Mouse (Mus musculus): Measurements from ENCODE around the gene Mrpl9. TPM values are rescaled to one million over a fixed set of nuclear protein-coding genes. Genes with fewer than 3 reads are reported as not detected.

Gene Mrpl9
- polyA plus RNA-seq, 1 experiment = 81.1 TPM

DNA sequence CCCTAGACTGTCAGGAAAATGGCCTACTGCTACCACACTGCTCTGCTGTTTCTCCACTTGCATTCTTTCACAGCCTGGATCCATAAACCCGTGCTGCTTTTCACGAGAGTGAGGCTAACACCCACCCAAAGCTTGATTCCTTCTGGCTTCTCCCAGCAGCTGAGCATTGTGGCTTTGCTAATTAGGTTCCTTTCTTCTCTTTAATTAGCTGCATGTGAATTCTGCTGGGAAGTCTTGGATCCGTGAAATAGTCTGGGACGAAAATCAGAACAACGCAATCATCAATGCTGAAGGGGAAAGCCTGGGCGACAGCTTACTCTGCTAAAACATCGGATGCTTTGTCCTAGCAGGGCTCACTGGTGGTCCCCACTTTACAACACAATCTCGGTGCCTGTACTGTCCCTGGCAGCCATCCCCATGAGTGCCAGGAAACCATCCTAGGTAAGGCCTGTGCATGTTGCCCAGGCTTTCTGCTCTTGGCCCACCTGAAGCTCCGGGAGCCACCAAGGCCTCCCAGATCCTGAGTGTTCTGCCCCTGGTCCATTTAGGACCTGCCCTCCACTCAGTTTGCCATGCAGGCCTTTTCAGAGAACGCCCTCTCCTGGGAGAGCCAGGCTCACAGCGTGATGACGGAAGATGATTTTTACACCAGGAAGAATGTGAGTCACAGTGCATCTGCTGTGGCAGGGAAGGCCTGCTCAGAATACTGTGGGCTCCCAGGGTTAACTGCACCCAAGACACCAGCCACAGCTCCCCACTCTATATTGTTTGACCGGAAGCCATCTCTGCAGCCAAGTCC is 22.7 kb downstream of the Mrpl9 start:
- DNase-seq (ENCODE audit: low spot score) = no peak

DNA sequence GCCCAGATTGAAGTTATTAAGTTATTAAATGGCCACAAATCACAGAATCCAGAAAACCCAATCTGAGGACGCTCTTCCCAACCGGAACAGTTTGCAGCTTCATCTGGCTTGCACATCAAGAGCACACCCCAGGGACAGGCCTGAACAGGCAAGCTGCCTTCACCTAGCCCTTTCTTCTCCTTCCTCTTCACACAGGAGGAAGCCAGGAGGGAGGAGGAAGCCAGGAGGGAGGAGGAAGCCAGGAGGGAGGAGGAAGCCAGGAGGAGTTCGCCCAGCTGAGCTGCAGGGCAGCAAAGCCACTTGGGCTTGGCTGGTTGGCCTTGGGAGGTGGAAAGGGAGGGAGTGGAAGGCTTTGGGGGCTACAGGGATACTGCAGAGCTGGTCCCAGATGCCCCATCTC is 25.8 kb downstream of the Mrpl9 start:
- no peak for DNase-seq (ENCODE audit: low spot score)

DNA sequence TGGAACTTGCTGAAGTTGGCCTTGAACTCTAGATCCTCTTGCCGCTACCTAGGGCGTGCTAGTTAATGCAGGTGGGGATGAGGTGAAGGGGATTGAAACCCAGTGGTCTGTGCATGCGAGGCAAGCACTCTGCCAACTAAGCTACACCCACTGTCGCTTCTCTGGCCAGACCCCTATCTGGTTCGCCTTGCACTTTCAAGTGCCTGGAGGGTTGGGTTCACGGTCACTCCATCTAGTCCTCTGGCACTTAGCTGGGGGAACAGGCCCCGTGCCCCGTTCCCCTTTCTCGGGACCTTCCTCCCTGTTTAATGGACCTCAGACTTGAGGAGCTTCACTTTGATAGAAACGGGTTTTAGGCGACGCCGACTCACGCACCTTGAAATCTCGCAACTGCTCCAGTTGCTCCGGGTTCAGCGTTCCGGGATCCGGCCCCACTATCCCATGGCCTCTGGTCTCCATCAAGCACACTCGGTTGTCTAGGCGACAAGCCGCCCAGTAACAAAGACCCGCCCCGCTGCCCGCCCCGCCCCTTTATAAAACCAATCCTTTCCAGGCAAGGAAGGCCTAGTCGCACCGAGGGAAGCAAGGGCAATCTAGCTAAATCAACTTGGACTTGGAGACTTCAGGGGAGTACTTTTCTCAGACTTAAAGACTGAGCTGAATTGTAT is 29.5 kb downstream of the Mrpl9 start:
- DNase-seq (ENCODE audit: low spot score) = no peak

DNA sequence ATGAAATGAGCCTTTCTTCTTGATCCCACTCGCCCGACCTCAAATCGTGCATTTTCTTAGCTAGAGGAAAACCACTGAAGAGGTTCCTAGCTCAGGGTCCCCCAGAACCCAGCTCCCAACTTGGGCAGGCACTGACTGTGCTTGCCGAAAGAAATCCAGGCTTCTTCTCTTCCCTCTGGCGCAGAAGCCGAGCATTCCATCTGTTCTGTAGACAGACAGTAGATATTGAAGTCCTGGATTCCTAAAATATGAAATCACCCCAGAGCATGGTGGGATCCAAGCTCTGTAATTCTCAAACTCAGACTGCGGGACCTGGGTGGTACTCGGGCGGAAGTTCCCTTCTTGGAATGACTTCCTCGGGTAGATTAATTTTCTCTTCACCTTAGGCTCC is 30.0 kb downstream of the Mrpl9 start:
- DNase-seq (ENCODE audit: low spot score) = no peak

DNA sequence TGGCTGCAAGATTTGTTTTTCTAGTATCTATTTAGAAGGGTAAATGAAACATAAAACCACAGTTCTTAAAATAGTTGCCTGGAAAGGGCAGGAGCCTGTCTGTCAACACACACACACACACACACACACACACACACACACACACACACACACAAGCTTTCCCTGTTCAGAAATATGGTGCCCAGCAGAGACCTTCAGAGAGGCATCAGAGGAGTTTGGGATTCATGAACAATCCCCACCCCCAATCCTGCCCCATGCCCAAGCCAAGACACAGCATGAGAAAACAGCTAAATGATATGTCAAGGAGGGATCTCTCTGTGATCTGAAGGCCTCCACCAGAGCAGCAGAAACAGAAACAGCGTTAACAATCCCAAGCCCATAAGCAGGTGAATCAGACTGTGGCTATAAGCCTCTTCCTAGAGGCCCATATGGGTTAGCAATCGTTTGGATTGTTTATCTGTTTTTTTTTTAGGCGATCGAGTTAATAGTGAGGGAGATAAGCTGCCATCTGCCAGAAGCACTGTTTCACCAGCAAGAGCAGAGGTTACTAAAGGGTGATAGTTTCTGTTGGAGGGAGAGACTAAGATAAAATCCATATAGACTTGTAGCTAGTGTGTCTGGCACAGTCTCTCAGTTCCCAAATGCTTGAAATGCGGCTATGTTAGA is 30.6 kb downstream of the Mrpl9 start:
- no peak for DNase-seq (ENCODE audit: low spot score)

DNA sequence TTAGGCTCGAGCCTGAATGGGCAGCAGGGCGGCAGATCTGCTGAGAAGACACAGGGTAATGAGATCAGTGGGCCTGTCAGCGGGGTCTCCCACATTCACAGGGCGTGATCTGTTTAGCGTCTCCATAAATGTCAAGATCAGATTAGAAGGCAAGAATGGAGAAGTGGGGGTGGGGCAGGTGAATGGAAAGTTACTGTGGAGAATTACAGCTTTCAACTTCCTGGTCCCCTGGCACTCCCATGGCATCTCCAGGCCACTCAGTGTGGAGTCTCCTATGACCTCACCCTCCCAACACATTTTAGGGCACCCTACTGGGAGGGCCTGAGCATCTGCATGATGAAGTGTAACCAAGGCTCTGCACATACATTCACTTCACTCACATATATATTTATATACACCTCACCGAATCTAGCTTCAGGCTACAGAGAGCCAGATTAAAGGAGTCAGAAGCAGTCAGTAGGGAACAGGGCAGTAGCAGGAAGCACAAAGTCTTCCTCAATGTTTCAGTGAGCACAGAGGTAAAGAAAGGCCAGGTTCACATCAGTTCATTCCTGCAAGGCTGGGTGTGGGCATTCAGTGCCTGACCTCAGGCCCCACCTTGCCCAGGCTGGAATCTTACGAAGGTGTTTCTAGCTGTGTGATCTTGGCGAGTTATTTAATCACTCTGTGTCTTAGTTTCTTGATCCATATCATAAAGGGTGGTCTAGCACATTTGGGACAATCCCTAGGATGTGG is 33.4 kb downstream of the Mrpl9 start:
- no peak for DNase-seq (ENCODE audit: low spot score)

DNA sequence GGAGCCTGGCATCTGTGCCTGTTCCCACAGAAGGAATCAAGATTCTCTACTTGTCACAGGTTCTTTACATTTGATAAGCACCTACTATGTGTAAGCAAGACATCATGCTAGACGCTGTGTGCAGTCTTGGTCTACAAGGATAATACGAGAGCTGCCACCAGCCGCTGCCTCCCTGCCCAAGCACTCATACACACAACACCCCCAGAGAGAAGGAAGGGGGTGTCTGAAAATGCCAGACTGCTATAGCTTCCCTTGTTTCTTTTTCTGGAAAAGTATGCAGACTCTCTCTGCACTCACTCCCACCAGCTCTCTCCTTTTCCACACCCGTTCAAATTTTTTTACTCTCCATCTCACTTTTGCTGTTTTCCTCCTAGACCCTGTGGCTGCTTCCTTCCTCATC is 34.3 kb downstream of the Mrpl9 start:
- DNase-seq (ENCODE audit: low spot score) = no peak

DNA sequence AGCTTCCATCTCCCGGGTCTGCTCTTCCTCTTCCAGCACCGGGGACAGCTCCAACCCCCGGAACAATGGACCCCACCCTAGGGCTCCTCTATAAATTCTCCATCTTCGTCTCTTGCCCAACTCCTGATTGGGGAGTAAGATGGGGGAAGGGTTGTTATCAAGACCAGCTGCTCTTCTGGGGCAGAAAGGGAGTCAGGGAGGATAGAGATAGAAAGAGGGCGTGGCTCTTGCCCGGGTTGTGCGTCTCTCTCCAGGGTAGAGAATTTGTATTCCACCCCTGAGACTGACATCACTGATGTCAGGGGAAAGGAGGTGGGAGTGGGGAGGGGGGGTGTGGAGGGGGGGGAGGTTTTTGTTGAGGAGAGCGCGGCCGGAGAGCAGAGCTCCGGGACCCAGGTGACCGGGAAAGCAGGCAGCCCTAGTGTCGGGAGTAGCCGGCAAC is 34.9 kb downstream of the Mrpl9 start, which contains the start of gene Celf3:
Celf3 (plus strand) TSS at position 315 of the 442 bp plus-strand sequence.
- no peak for DNase-seq (ENCODE audit: low spot score)

DNA sequence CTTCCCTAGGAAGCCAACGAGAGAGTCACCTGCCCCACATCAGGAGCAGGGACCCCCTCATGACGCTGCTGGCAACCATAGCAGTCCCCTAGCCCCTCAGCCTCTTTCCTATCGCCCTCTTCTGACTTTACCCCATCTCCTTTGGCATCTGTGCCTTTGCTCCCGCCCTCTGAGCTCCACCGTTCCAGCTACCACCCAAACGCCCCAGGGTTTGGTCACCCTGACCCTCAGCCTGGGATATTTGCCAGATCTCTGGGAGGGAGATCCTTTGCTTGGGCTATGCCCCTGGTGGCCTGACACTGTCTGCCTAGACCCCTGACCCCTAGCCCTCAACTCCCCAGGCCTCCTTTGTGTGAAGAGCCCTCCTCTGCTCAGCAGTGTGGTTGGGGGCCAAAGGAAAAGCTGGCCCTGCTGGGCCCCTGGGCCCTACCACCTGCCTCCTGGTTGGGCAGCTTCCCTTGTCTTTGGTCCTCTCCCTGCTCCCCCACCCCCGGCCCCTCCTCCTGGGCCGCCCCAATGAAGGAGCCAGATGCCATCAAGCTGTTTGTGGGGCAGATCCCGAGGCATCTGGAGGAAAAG is 35.6 kb downstream of the Mrpl9 start:
- DNase-seq (ENCODE audit: low spot score) = no peak

DNA sequence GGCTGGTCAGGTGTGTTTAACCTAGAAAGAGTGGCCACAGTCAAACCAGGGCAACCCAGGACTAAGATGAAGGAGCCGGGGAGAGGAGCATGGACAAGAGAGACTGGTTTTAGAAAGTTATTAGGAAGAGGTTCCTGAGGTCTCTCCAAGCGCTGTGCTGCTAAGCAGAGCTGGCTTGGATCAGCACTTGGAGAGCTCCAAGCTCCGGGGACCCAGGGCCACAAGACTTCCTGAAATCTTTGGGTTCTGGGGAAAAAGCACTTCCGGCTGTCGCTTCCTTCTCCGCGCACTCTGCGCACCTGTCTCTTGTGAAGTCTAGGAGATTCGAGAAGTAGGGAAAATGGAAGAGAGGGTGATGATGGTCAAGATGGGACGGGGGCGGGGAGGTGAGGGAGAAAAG is 36.4 kb downstream of the Mrpl9 start:
- no peak for DNase-seq (ENCODE audit: low spot score)

DNA sequence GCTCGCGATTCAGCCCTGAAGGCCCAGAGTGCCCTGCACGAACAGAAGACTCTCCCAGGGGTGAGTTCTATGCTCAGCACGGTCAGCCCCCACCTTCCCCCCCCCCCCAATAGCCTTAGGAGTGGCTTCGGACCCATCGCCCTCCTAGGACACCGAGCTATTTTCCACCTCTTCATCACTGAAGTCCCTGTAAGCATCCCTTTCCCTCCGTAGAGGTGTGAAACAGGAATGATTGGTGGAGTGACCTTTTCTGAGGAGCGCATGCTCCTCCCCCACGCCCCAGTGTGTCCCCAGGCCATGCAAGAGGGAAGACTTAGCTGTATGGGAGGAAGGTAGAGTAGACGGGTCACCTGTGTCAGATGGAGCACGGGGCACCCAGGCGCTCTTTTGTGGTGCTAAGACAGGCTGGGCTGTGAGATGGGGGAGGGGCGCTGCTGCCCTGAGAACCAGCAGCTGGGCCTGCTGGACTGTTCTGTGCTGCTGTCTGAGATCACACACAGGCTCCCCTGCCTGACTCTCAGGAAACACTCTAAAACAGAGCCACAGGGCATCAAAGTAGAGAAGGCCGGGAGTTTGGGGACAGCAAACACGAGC is 37.3 kb downstream of the Mrpl9 start, which contains the start of gene Riiad1:
Riiad1 (minus strand) TSS at position 51 of the 594 bp plus-strand sequence.
- no peak for DNase-seq (ENCODE audit: low spot score)

DNA sequence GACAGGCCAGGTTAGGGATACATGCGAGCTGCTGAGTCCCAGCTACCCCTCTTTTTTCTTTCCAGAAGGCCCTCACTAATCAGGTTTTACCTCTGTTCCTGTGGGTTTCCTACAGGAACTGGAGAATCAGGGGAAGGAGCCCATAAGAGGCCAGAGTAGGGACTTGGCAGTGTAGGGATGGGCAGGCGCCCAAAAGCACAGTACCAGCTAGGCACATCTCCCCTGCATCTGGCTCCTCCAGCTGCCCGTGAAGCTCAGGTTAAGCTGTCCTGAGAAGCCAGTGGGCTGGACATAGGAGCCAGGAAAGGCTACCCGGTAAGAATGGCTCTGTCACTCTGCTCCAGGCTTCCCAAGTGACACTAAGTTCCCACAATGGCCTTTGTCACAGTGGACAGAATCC is 38.3 kb downstream of the Mrpl9 start:
- DNase-seq (ENCODE audit: low spot score) = no peak

DNA sequence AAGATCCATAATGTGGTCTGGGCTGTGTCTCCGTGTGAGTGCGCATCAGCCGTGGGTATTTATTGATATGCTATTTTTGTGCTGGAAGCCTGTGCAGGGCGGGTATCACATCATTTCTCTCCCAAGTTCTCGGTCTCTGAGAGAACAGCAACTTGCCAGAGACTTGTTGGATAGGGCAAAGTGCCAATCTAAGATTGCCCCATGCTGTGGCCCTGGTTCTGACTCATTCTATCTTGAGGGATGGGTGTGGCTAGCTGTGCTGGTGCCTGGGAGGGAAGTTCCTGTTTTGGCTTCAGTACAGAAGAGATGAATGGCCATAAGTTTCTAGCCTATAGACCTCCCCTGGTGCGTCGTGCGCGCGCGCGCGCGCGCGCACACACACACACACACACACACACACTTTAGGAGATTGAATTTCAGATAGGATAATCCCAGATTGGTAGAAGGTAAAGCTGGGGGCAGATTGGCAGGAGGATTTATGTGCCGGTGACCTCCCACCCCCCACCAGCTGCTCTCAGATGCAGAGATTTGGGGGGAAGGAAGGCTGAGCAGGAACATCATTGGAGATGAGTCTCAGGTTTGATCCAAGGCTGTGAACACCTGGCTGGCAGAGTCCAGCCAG is 39.8 kb downstream of the Mrpl9 start:
- DNase-seq (ENCODE audit: low spot score) = no peak

DNA sequence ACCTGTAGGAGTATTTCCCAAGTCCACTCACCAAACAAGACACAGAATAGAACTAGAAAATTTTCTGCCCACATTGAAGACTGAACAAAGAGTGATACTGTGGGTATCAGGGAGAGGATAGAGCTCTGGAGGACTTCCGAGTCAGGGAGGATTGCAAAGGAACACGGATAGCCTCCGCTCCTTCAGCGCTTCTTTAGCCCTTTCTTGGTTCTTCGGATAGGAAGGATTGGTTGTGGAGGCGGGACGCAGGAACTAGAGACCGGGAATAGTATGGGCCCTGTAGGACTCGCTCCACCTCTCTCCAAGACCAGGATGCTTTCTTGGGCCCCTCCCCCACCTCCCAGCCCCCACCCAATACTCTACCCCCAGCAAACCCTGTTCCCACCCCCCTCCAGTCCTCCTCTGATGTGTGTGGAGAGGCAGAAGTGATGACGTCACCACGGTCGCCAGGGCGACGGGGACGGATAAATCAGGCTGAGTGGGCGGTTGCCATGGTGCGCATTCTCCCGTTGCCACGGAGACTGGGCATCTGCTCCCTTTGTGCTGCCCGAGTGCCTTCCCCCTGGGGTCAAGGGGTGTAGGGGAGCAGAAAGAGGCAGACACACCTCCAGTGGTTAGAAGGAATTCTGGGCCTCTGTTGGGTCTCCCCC is 40.8 kb downstream of the Mrpl9 start:
- no peak for DNase-seq (ENCODE audit: low spot score)

DNA sequence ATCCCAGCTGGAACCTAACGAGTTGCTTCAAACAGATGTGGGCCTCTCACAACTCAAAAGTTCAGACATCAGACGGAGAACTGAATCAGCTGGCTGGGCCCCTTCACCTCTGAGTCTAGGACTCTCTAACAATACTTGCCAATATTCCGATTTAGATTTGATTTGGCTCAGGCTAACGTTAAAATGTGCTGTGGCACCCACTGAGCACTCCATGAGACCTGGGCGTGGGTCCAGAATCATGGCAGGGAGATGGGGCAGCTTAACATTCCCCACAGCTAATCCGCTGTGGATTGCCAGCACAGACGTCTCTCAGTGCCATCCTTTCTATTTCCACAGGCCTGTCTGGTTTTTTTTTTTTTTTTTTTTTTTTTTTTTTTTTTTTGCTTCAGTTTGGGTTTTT is 42.8 kb downstream of the Mrpl9 start:
- DNase-seq (ENCODE audit: low spot score) = no peak

DNA sequence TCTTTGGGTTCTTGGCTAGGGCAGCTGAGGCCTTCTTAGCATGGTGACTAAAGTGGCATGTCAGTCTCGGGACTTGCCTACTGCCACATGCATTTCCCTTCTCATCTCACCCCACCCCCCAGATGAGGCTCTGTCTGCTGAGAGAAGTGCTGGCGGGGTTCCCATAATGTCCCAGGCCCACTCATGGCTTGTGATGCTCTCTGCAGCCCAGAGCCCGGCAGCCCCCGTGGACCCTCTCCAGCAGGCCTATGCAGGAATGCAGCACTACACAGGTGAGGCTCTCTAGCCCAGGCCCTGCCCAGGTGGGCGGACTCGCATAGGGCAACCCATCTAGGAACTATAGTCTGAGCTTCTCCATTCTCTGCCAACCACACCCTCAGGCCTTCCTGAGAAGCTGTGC is 44.5 kb downstream of the Mrpl9 start:
- no peak for DNase-seq (ENCODE audit: low spot score)

DNA sequence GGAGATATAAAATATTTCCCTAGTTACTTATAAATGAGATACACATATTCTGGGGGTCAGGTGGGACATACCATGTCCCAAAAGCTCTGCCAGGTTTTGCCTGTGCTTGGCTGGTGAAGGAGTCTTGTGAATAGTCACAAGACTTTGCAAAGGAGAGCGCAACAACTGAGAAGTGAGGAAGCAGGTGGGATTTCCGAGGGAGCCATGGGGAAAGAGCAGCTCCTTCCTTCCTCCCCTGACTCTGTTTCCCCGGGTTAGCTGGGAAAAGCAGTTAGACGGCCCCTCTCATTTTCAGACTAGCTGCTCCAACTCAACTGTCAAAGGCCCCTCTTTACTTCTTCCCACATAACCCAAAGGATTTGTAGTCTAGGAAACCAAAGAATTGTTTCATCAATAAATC is 54.0 kb downstream of the Mrpl9 start:
- DNase-seq (ENCODE audit: low spot score) = no peak
